Mouse (Mus musculus): Measurements from ENCODE around the gene Mob3a.

GRCm38 (mm10) chr10:80732611-80733101, 30.9 kb upstream of the Mob3a start:
- TF ChIP-seq CTCF (IDR thresholded peaks at IDR 0.05; ENCODE audit: low read depth) (no peak), EP300 (IDR thresholded peaks at IDR 0.05; ENCODE audit: low read depth) (no peak)

Measured in heart, postnatal 0 days (tissue).